Mouse (Mus musculus) embryo, embryonic 9.5 days (tissue): ENCODE results near the gene Prm3.
"Not testable (repeated sequence)": the region's sequence is repeated elsewhere in the genome, so short reads cannot be mapped to it uniquely, and the experiment has no call there.

Source experiments
- DNase-seq: peaks from one replicate; pipeline ENCODE4 v3.0.0-alpha.2; 2017; ENCODE audit errors: extremely low spot score

Prm3 gene

DNA sequence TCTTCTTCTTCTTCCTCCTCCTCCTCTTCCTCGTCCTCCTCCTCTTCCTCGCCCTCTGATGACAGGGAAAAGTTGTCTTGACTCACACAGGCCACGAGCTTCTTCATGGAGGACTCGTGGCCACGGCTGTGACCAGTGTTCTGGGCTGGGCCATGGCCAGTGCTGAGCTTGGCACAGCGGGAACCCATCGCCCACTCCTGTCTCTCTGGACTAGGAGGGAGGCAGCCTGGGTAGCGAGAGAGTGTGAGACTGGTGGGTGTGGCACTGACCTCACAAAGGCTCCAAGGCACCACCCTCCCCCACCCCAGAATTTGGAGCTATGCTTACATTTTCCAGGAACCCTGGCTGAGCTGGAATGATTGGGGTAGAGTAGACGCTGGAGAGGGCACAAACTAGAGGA lies at the start of gene Prm3:
Prm3 (minus strand) TSS at position 213 of the 400 bp plus-strand sequence.
- no peak for DNase-seq

DNA sequence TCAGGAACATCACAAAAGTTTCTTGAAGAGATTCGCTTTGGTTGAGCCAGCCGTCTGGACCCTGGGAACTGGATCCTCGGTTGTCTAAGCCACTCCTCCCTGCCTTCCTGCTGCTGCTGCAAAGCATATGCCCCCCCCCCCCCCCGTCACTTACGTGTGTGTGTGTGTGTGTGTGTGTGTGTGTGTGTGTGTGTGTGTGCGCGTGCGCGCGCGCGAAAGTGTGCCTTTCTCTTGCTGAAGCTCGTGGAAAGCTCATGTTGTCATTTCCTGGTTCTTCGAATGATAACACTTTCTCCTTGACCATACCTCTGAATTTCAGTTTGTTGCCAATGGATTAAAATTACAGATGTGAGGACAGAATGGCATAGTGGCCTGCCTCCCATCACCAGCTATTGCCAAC lies 49.3 kb upstream of the Prm3 start:
- no peak for DNase-seq

DNA sequence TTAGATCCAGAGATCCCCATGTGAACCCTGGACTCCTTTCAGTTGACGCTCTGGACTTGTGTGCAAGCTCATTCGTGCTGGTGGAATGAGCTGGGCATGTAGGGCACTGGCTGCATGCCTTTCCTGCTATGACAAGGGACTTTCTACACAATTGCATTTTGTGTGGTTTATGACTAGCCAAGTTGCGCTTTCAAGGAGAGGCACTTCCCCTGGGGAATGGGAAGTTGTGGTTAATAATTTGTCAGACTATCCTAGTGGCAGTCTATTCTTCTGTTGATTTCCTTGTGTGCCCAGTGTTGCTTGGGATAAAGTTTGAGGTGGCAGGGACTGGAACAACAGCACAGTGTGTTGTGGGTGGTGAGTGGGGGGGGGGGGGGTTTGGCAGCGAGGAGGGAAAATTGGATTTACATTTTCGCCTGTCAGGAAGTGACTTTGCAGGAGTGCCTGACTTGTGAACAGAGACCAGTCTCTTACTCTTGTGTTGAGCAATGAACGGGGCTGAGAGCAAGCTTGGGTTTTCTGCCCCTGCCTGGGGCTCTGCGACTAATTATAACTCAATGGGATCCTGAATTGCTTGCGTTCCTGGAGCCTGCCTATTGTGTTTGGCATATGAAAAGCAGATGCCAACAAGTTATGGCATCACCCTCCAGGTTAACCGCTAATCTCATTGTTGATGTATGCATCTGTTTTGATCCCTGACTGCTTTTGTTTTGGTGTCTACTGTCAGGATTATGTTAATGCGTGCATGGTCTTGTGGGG lies 48.0 kb upstream of the Prm3 start:
- DNase-seq = no peak

DNA sequence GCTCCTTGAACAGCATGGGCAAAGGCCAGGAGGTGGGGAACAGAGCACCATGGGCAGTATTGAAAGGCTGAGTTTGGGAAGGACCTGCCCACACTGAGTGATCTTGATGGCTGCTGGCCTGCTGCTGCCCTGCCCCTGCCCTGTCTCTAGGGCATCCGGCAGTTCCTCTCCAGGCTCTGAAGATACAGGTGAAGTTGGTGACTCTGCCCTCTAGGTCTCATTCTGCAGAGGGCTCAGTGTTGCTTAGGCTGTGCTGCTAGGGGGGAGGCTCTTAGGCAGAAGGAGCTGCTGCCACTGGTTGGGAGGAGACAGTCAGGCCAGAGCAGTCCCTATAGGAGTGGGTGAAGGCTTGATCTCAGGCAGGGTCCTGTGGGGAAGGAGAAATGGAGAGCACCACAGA lies 47.2 kb upstream of the Prm3 start:
- DNase-seq = no peak

DNA sequence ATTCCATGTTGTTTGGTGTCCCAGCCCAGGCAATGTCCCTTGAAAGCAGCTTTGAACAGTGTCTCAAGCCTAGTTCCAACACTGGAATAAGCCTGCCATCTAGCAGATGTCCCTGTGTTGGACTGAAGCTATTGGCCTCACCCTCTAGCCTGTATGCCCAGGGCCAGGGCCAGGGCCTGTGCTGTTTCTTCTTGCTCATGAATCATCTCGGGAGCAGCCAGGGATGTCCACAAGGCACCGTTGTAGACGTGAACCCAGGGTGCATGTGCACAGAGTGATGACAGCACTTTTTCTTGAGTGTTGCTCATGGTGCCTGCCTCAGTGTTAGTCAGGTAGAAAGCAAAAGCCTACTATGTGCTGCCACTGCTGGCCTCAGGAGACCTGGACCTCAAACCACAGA lies 46.5 kb upstream of the Prm3 start:
- no peak for DNase-seq

DNA sequence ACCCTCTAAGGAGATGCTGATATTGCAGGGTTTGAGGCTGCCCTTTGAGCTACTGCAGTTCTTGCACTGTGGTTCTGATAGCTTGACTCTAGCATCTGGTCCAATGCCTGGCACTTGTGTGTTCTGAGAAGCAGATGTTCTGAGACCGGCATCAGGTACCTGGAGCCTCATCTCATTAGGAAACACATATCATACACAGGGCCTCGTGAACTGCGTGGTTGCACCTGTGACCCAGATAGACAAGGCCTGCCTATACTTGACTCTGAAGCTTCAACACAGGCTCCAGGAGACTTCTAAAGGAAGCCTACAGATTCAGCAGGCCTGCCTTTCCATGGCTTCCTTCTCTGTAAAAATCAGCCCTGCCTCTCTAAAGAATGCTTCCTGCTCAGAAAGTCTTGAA lies 45.7 kb upstream of the Prm3 start:
- no peak for DNase-seq

DNA sequence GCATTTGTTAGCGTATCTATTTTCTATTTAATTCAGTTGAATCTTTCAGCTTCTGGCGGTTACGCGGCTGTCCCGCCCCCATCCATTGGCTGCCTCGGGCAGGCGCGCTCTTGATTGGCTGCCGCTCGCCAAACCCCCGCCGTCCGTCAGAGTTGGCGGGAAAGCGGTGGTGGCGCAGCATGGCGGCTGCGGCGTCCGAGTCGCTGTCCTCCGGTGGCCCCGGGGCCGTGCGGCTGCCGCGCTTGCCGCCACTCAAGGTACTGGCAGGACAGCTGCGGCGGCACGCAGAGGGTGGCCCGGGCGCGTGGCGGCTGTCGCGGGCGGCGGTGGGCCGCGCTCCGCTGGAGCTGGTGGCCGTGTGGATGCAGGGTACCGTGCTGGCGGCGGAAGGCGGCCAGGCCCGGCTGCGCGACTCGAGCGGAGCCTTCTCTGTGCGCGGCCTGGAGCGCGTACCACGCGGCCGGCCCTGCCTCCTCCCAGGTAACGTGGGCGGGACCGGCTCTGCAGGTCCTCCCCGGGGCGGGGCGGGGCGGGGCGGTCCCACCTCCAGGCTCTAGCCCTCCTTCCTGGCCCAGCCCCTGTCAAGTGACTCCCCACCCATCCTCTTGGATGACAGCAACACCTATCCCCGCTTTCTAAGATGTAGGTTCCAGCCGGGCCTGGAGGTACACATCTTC lies 44.3 kb upstream of the Prm3 start, which contains the start of gene Rmi2:
Rmi2 (plus strand) TSS at position 149 of the 677 bp plus-strand sequence.
- DNase-seq = peak; percentile 90

DNA sequence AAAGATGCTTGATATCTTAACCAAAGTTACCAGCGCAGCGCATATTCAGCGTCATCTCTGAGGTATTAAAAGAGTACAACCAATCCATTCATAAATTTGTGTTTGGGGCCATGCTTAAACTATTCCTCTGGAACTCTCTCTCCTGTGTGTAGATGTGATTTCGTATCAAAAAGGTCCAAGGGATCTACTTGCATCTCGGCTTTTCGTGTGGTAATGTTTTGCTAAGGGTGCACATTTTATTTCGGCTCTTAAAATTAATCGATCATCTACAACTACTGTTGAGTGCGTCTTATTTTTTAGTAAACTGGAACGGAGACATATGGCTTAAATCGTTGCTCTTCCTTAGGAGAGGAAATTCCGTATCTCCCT lies 43.8 kb upstream of the Prm3 start:
- DNase-seq = no peak

DNA sequence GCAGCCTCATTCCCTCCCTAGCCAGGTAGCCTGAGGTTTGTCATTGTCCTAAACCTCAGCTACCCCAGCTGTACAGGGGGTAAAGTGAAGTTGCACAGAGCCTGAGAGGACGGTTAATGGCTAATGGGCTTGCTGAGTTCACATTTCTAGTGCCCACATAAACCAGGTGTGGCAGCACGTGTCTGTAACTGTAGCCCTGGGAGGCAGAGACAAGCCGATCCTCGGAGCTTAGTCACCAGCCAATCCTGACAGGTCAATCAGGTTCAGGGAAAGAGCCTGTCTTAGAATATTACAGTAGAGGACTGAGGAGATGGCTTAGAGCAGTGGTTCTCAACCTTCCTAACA lies 37.7 kb upstream of the Prm3 start:
- no peak for DNase-seq

DNA sequence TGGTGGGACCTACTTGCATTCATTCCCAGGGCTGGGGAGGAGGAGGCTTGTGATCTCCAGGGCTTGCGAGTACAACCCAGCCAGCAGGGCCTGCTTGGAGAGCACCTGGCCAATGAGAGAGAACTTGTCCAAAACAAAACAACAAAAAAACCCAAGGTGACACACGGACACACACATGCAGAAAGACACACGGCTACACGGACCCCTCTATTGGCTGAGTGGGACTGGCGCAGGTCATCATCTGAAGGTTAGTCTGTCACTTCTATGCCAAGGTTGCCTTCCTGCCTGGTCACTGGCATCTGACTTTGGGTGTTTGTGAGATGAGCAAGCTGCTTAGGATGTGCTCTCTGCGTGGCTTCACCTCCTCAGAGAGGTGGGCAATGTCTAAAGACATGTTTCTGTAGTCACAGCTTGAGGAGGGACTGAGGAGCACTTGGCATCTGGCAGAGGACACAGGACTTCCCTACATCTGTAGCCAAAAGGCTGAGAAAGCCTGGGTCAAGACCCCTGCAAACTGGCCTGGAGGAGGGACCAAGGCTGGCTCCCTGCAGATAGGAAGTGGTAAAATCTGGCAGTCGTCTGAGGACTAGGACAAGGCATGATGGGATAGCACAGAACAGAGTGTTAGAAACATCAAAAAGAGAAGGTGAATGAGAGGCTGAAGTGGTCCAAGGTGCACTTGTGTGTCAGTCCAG lies 37.2 kb upstream of the Prm3 start:
- DNase-seq = no peak

DNA sequence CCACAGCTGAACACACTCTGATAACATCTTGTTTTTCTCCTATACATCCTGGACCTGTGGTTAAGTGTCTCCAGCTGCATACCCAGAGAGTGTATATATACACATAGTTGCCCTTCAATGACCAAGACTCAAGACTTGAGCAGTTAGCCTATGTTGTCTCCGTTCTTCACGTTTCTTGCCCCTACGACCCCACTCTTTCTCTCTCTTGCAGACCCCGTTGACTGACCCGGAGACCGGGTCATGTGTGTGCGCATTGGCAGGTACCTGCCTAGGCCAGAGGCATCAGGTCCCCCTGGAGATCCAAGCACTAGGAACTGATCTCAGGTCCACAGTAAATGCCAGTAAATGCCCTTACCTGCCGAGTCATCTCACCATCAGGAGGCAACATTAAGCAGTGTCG lies 36.6 kb upstream of the Prm3 start:
- no peak for DNase-seq

DNA sequence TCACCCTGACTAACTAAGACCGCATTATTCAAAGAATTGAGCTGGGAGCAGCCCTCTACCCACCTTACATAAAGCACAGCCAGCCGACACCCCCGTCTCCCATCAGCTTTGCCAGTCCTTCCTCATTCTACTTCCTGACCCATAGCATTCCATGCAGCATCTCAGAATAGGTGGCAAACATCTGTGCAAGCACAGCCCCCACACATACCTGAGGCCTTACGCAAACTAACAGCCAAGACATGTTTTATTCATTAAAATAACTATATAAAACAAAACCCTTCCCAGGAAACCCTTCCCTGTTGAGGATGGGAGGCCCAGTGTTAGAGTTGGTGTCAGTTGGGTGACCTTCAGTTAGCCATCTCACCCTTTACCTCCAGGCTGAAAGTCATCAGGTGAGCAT lies 35.1 kb upstream of the Prm3 start:
- DNase-seq = no peak

DNA sequence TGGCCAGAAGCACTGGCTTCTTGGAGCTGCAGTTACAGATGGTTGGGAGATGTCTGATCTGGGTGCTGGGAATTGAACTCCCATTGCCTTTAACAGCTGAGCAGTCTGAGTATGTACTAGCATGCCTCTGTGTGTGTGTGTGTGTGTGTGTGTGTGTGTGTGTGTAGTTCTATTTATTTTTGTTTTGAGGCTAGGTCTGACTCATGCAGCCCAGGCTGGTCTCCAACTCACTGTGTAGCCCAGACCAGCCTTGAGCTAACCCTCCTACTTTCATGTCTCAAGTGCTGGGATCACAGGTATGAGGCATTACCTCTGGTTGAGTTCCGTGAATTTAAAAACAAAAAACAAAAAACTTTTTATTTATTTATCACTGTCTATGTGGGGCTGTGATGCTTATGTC lies 33.8 kb upstream of the Prm3 start:
- no peak for DNase-seq

DNA sequence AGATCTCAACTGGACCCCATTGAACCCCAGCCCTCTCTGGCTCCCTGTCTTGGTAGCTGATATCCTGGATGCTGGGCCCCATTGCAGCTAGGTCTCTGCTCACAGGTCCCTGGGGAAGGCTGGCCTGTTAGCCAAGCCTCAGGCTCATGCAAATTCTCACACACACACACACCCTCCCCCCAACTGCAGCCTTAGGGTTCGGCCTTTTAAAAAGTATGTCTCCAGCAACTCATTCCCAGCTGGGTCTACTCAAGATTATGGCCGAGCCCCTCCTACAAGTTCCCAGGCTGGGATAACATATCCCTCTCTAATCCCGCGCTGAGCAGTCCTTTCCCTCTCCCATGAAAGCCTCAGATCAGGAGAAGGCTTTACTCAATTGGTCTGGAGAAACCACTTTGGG lies 30.7 kb upstream of the Prm3 start:
- DNase-seq = no peak

DNA sequence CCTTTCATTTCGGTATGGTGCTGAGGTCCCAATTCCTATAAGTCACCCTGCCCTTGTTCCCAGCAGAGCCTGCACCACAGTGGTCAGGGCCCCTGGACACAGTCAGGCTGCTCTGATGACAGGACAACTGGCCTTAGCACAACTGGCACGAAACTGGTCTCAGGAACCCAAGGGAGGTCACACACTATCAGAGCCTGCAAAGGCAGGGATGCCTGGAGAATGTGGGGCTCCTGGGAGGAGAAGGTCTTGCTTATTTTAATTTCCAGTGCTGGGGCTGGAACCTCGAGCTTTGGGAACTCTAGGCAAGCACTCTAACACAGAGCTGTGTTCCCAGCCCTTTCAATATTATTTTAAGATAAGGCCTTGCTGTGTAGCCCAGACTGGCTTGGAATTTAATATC lies 29.3 kb upstream of the Prm3 start:
- no peak for DNase-seq

DNA sequence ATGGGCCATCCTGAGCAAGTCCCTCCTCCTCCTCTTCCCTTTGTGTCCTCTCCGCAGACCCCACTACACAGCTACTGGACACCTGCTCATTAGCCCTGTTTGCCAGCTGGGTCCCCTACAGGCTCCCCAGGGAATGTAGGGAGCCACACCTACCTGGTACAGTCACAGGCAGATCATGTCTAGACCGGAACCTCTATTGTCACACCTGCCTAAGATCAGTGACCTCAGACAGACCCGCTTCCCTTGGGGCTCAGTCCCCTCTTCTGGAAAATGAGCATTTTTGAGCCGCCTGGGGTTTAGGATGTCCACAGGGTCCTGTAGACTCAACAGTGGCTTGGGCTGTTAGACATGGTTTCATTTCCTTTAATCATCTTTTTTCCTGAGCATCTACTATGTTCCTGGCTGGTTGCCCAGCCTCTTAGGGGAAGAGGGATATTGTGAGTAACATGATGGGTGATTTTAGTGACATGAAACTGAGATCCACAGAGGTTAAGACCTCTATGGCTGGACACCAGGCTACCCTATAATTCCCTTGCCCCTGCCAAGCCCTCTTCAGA lies 27.9 kb upstream of the Prm3 start:
- DNase-seq = no peak

DNA sequence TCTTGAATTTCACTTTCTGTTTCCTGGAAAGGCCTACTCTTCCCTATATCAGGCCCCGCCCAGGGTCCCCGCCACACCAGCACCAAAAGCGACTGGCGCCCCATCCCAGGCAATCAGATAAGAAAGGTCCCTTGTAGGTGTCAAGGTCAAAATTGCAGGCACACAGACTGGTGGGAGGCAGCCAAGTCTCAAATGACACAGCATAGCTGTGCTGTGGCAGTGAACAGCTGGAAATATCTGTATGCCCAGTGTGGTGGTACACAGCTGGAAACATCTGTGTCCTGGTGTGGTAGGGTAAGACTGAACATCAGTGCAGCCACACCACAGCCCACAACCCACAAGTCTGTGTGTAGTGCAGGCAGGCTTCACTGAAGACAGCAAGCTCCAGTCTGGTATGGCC lies 24.1 kb upstream of the Prm3 start:
- DNase-seq = no peak

DNA sequence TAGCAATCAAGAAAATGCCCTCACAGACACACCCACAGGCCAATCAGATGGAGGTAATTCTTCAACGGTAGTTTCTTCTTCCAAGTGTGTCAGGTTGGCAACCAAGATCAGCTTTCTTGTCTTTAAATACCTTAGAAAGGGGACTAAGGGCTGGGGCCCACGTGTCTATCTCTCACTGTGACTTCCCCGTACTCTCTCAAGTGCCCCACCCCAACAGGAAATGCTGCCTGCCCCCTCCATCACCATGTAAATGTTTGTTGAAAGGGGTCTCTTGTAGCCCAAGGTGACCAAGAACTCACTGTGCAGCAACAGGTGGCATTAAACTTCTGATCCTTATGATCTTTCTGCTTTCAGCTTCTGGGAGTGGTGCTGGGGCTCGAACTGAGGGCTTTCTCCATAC lies 23.0 kb upstream of the Prm3 start:
- no peak for DNase-seq

DNA sequence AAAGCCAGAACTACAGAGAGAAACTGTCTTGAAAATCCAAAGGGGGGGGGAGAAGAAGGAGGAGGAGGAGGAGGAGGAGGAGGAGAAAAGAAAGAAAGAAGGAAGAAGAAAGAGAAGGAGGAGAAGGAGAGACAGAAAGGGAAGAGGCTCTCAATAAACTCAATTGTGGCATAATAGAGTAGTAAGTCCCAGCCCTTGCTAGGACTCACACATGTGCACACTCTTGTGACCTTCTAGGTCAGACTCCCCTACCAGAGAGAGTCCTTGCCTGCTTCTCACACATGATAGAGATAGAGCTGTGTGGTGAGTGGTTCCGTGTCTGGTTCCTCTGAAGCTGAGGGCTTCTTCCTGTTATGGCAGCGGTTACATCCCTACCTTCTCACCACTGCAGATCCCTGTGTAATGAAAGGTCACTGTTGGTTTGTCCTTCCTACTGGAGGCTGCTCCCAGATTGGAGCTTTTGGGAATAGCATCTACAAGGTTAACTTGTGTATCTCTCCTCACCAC lies 22.2 kb upstream of the Prm3 start, which contains the start of gene Gm11172:
Gm11172 (plus strand) TSS at position 51 of the 507 bp plus-strand sequence.
- DNase-seq = no peak

DNA sequence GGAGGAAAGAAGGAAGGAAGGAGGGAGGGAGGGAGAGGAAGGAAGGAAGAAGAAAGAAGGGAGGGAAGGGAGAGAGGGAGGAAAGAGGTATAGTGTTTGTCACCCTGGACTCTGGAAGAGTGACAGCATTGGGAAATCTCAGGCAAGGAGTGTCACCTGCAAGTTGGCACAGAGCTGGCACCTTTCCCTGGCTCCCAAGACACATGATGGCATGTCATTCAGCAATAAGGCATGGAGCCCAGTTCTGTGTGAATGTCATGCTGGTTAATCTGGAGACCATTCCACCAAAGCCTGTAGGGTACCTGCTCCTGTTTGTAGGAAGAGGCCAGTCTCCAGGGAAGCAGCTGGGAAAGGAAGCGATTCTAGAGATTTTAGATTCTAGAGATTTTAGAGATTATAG lies 19.7 kb upstream of the Prm3 start:
- DNase-seq = no peak

DNA sequence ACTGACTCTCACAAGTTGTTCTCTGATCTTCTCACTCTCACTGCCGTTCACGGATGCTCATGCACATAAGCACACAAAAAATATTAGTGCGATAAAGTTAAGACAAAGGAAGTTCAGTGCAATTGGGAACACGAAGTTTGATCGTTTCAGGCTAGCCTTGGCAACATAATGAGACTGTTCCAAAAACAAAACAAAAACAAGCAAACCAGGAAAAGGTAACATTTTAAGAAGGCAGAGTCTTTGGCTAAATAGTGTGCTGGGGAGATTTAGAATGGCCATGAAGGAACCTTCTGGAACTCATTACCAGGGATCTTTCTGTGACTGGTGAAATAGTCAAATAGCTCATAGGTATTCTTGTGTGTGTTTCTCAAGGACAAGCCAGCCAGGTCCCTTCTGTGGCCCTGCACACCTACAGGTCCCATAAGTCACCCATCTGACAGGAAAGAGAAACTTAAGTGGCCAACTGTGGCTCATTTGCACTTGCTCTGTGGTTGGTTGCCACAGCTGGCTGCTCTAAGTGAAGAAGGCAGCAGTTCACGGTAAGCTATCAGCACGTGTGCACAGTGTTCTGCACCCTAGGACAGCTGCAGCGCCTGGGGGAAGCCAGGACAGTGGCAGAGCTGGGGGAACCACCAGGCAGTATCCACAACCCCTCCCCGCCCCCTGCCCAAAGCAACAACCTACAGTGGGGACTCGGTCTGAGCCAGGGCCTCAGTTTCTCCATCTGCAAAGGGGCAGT lies 15.2 kb upstream of the Prm3 start, which contains the start of gene Prm1:
Prm1 (minus strand) TSS at position 51 of the 739 bp plus-strand sequence.
- no peak for DNase-seq

DNA sequence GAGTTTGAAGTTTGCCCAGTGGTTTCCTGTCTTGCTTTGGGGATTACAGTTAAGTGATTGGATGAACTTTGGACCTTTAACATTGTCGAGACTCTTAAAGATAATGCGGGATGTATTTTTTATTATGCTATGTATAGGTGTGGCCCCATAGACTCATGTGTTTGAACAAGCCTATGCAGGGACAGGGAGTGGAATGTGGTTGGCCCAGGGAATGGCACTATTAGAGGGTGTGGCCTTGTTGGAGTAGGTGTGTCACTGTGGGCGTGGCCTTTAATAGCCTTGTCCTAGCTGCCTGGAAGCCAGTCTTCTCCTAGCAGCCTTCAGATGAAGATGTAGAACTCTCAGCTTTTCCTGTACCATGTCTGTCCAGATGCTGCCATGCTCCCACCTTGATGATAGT lies 11.7 kb upstream of the Prm3 start:
- DNase-seq = not testable (repeated sequence)
